Mouse (Mus musculus) cerebellum, adult 2 months (tissue): ENCODE results near the gene Kbtbd2.

ENCODE experiments used
- CTCF ChIP-seq: fragments of 200-500 bp; IDR thresholded peaks from 2 replicates; pipeline ENCODE4 v1.5.1; 2011; ENCODE audit warnings: low read depth, mild to moderate bottlenecking, control low read depth, low read length, moderate library complexity, borderline replicate concordance; ENCODE audit not compliant: insufficient read depth
- POLR2A ChIP-seq: fragments of 200-500 bp; IDR thresholded peaks from 2 replicates; pipeline ENCODE4 v1.6.1; 2011; ENCODE audit warnings: low read length, control low read depth, borderline replicate concordance; ENCODE audit not compliant: insufficient read depth

GRCm38 (mm10) chr6:56794834-56795233 lies 2.8 kb downstream of the Kbtbd2 start:
- TF ChIP-seq POLR2A (no peak), CTCF (no peak)
